Mouse (Mus musculus): ENCODE data around the gene Ercc6l. TPM values are rescaled to one million over a fixed set of nuclear protein-coding genes. Genes with fewer than 3 reads are reported as not detected.
"Not testable (repeated sequence)": the region's sequence is repeated elsewhere in the genome, so short reads cannot be mapped to it uniquely, and the experiment has no call there.

Gene Ercc6l
- total RNA-seq, 2 experiments from 2014 or later = 7.7 to 9.9 TPM

GRCm38 (mm10) chrX:102119042-102119864 is 37.6 kb downstream of the Ercc6l start, which contains the start of gene Pin4:
TSS of gene Pin4 (plus strand) at chrX:102119447.
- ATAC-seq (replicated peaks; ENCODE audit: low FRiP score, poor library complexity, severe bottlenecking) = peak; percentile 99

- no peak for ATAC-seq (replicated peaks; ENCODE audit: low FRiP score, poor library complexity, severe bottlenecking)
Observed at GRCm38 (mm10) chrX:102115676-102116075, 41.2 kb downstream of the Ercc6l start.

- not testable (repeated sequence) for ATAC-seq (replicated peaks; ENCODE audit: low FRiP score, poor library complexity, severe bottlenecking)
Observed at GRCm38 (mm10) chrX:102109349-102109748, 47.5 kb downstream of the Ercc6l start.

- not testable (repeated sequence) for ATAC-seq (replicated peaks; ENCODE audit: low FRiP score, poor library complexity, severe bottlenecking)
Observed at GRCm38 (mm10) chrX:102103830-102104229, 53.1 kb downstream of the Ercc6l start.

- no peak for ATAC-seq (replicated peaks; ENCODE audit: low FRiP score, poor library complexity, severe bottlenecking)
Observed at GRCm38 (mm10) chrX:102101886-102102285, 55.0 kb downstream of the Ercc6l start.

- ATAC-seq (replicated peaks; ENCODE audit: low FRiP score, poor library complexity, severe bottlenecking) = no peak
Observed at GRCm38 (mm10) chrX:102094381-102094904, 62.4 kb downstream of the Ercc6l start.

Other genes starting within 250 kb of the Ercc6l start
- not detected in 2 replicates for gene Rtl5, start 85.8 kb downstream of the Ercc6l start, total RNA-seq (2015; ENCODE audit: low replicate concordance)
- gene Rtl5, start 85.8 kb downstream of the Ercc6l start, total RNA-seq (2017; ENCODE audit: low replicate concordance) = 0.77 and 2.4 TPM in 2 replicates
- 11.1 and 17.7 TPM in 2 replicates for gene Pin4, start 37.6 kb downstream of the Ercc6l start, total RNA-seq (2015; ENCODE audit: low replicate concordance)
- 26.3 and 52.1 TPM in 2 replicates for gene Pin4, start 37.6 kb downstream of the Ercc6l start, total RNA-seq (2017; ENCODE audit: low replicate concordance)
- gene Rps4x, start 32.3 kb upstream of the Ercc6l start, total RNA-seq (2015; ENCODE audit: low replicate concordance) = 798 and 880 TPM in 2 replicates
- 381 and 473 TPM in 2 replicates for gene Rps4x, start 32.3 kb upstream of the Ercc6l start, total RNA-seq (2017; ENCODE audit: low replicate concordance)
- gene Cited1, start 95.1 kb upstream of the Ercc6l start, total RNA-seq (2015; ENCODE audit: low replicate concordance) = not detected in 2 replicates
- gene Cited1, start 95.1 kb upstream of the Ercc6l start, total RNA-seq (2017; ENCODE audit: low replicate concordance) = not detected in 2 replicates